Mouse (Mus musculus) midbrain, embryonic 15.5 days (tissue): ENCODE measurements at regions not wholly inside any gene's neighbourhood (a gene's known extent, or its start where the extent isn't known, plus 50 kb on each side); places are given as distances from the start of the nearest gene placed in this dataset.

Experiments
- ATAC-seq: fragments of 200-750 bp; cut with Nextera tagmentation; replicated peaks from 2 replicates; pipeline ENCODE4 v1.8.0; 2017; ENCODE audit warnings: moderate TSS enrichment
- H3K27ac ChIP-seq: fragments of 300-500 bp; sonication (generic); 2 replicates; pipeline ENCODE4 v1.5.1; 2015; ENCODE audit warnings: mild to moderate bottlenecking, inconsistent platforms
- H3K27me3 ChIP-seq: fragments of 300-500 bp; sonication (generic); replicated peaks from 2 replicates; pipeline ENCODE4 v1.6.1; 2015; ENCODE audit warnings: inconsistent platforms
- H3K36me3 ChIP-seq: fragments of 300-500 bp; sonication (generic); replicated peaks from 2 replicates; pipeline ENCODE4 v1.6.1; 2015; ENCODE audit warnings: inconsistent platforms
- H3K4me1 ChIP-seq: fragments of 300-500 bp; sonication (generic); 2 replicates; pipeline ENCODE4 v1.6.1; 2015; ENCODE audit warnings: inconsistent platforms
- H3K4me2 ChIP-seq: fragments of 300-500 bp; sonication (generic); 2 replicates; pipeline ENCODE4 v1.6.1; 2015; ENCODE audit warnings: inconsistent platforms, mild to moderate bottlenecking, moderate library complexity
- H3K4me3 ChIP-seq: fragments of 300-500 bp; sonication (generic); 2 replicates; pipeline ENCODE4 v1.5.1; 2015; ENCODE audit warnings: mild to moderate bottlenecking, inconsistent platforms
- H3K9ac ChIP-seq: fragments of 300-500 bp; sonication (generic); 2 replicates; pipeline ENCODE4 v1.6.1; 2015; ENCODE audit warnings: mild to moderate bottlenecking, inconsistent platforms
- H3K9me3 ChIP-seq: fragments of 300-500 bp; sonication (generic); 2 replicates; pipeline ENCODE4 v1.6.1; 2016; ENCODE audit warnings: inconsistent platforms
- WGBS: fragments of 180-500 bp; shearing (Covaris S2); methylation state at CpG from one replicate; pipeline ENCODE4 v1.1.7; 2015; ENCODE audit warnings: mixed read lengths; 5-methylcytosine and 5-hydroxymethylcytosine counted together

DNA sequence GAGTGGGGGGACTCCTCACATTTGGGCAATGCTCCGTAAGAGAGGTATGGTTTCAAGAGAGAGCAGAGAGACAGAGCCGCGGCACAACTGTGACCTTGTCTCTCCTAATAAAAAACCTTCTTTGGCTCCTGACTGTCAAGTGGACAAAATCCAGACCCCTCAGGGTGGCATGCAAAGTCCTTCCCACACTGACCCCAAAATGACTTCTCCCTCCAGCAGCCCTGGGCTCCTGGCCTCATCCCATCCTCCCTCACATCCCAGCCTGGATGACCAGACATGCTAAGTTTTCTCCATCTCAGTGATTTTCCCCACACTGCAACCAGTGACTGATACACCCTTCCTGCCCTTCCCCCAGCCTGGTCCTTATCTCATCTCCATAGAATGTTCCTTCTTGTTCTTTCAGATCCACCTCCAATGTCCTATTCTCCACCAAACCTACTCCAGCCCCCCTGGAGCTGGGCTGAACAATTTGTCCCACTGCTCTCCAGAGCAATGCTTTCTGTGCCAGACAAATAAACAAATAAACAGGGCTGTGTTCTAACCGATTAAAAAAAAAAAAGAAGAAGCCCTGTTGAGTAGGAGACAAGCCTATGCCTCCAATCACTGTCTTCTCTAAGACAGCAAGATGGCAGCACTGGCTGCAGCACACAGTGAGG lies 75.7 kb upstream of the Zmiz1 start:
- WGBS = 91% methylated on average over 4 of the region's 4 CpGs
- Histone ChIP-seq H3K36me3 (no peaks in the 10 kb centered on the region), H3K4me2 (no peak overlapping the region), H3K4me1 (peaks cover 21% of the 10 kb centered on the region), H3K9ac (no peak overlapping the region), H3K4me3 (no peak overlapping the region), H3K27ac (no peak overlapping the region), H3K27me3 (no peaks in the 10 kb centered on the region), H3K9me3 (no peaks in the 10 kb centered on the region)
- no peak for ATAC-seq

DNA sequence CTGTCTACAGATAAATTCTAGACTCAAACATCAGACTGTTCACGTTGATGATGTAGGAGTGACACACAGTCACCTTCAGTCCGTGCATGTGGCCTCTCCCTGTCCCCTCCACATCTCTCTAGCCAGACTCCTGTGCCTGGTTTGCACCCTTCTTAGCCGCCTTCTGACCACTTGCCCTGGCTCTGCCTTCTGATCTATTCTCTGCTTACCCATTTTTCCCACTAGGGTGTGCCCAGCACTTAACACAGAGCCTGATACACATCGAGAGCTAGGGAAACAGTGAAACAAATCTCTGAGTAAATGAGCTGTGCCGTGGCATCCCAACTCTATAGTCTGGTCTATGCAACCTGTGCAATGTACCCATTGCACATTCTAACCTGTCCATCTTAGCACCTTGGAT lies 73.3 kb upstream of the Zmiz1 start:
- Histone ChIP-seq H3K4me3 (no peak overlapping the region), H3K27me3 (no peaks in the 10 kb centered on the region), H3K27ac (no peak overlapping the region), H3K4me1 (no peaks in the 10 kb centered on the region), H3K9ac (no peak overlapping the region), H3K36me3 (no peaks in the 10 kb centered on the region), H3K4me2 (no peak overlapping the region), H3K9me3 (no peaks in the 10 kb centered on the region)
- ATAC-seq = no peak
- 64% methylated on average over 5 of the region's 5 CpGs for WGBS

- Histone ChIP-seq H3K9me3 (no peaks in the 10 kb centered on the region), H3K9ac (no peak overlapping the region), H3K27me3 (no peaks in the 10 kb centered on the region), H3K4me2 (no peak overlapping the region), H3K27ac (no peak overlapping the region), H3K4me3 (no peak overlapping the region), H3K4me1 (no peaks in the 10 kb centered on the region), H3K36me3 (no peaks in the 10 kb centered on the region)
- WGBS = 89% methylated on average over 4 of the region's 4 CpGs
- no peak for ATAC-seq
Observed at GRCm38 (mm10) chr14:25387780-25388179, 71.2 kb upstream of the Zmiz1 start.

- Histone ChIP-seq H3K4me2 (no peak overlapping the region), H3K27me3 (no peaks in the 10 kb centered on the region), H3K9me3 (no peaks in the 10 kb centered on the region), H3K4me1 (no peaks in the 10 kb centered on the region), H3K4me3 (no peak overlapping the region), H3K27ac (no peak overlapping the region), H3K36me3 (no peaks in the 10 kb centered on the region), H3K9ac (no peak overlapping the region)
- 0 out of 2 replicates have a peak, but pooled peaks have one; percentile 30 for ATAC-seq
- 20% methylated on average over 2 of the region's 2 CpGs for WGBS
Observed at GRCm38 (mm10) chr14:25389314-25389713, 69.7 kb upstream of the Zmiz1 start.

- H3K4me3 ChIP-seq = no peak overlapping the region
- H3K27ac ChIP-seq = no peak overlapping the region
- no peaks in the 10 kb centered on the region for H3K27me3 ChIP-seq
- 74% methylated on average over 6 of the region's 6 CpGs for WGBS
- no peak overlapping the region for H3K4me2 ChIP-seq
- H3K36me3 ChIP-seq = no peaks in the 10 kb centered on the region
- peaks cover 14% of the 10 kb centered on the region for H3K4me1 ChIP-seq
- H3K9me3 ChIP-seq = no peaks in the 10 kb centered on the region
- ATAC-seq = no peak
- H3K9ac ChIP-seq = no peak overlapping the region
Observed at GRCm38 (mm10) chr14:25392412-25392811, 66.6 kb upstream of the Zmiz1 start.

DNA sequence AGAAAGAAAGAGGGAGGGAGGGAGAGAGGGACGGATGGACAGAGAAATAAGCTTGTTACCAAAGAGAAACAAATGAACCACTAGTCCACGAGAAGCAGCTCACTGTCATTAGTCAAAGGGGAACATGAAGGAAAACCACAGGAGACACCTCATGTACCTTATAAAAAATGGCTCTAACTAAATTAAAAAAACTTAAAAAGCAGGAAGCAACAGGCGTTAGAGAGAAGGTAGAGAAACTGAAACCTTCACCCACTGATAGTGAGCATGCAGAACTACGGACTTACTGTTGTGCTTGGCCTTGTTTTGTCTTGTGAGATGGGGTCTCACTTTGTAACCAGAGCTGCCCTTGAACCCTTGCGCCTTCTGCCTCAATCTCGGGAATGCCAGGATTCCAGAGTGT lies 66.0 kb upstream of the Zmiz1 start:
- Histone ChIP-seq H3K27ac (no peak overlapping the region), H3K9me3 (no peaks in the 10 kb centered on the region), H3K36me3 (no peaks in the 10 kb centered on the region), H3K4me1 (peaks cover 20% of the 10 kb centered on the region), H3K4me2 (no peak overlapping the region), H3K4me3 (no peak overlapping the region), H3K27me3 (no peaks in the 10 kb centered on the region), H3K9ac (no peak overlapping the region)
- no peak for ATAC-seq
- WGBS = 78% methylated on average over 6 of the region's 6 CpGs

DNA sequence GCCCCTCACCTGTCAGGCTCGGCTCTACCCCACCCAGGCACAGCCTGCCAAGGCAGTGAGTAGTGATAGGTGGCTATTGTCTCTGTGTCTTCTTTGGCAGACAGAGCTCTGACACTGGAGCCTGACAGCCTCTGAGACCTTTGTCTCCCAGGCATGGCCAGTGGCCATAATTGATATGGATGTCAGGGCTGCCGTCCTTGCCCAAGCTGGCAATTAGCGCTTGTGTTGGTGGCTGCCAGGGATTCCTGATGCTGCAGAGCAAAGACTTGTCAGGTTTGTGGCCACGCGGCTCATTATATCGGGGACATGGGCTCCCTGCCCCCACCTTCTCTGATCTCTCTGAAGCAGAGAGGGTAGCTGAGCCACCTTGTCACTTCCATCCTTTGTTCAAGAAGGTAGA lies 64.1 kb upstream of the Zmiz1 start:
- Histone ChIP-seq H3K27ac (0 out of 2 replicates have a peak overlapping the region, but pooled peaks have one; percentile 21), H3K4me2 (no peak overlapping the region), H3K36me3 (no peaks in the 10 kb centered on the region), H3K9ac (no peak overlapping the region), H3K9me3 (no peaks in the 10 kb centered on the region), H3K4me3 (no peak overlapping the region), H3K4me1 (peaks cover 23% of the 10 kb centered on the region), H3K27me3 (no peaks in the 10 kb centered on the region)
- ATAC-seq = no peak; the same call in 1 of the 2 replicates
- WGBS = 45% methylated on average over 6 of the region's 6 CpGs

- peaks cover 23% of the 10 kb centered on the region for H3K4me1 ChIP-seq
- no peak overlapping the region for H3K9ac ChIP-seq
- H3K27me3 ChIP-seq = no peaks in the 10 kb centered on the region
- no peak overlapping the region for H3K4me3 ChIP-seq
- no peaks in the 10 kb centered on the region for H3K9me3 ChIP-seq
- peak overlapping the region; percentile 83 for H3K27ac ChIP-seq
- H3K4me2 ChIP-seq = no peak overlapping the region
- ATAC-seq = peak; percentile 76
- no peaks in the 10 kb centered on the region for H3K36me3 ChIP-seq
- WGBS = 6% methylated on average over 9 of the region's 9 CpGs
Observed at GRCm38 (mm10) chr14:25396990-25397531, 61.9 kb upstream of the Zmiz1 start.

- Histone ChIP-seq H3K4me3 (no peak overlapping the region), H3K9me3 (no peaks in the 10 kb centered on the region), H3K27ac (peak overlapping the region; percentile 83), H3K4me1 (peaks cover 23% of the 10 kb centered on the region), H3K4me2 (no peak overlapping the region), H3K27me3 (no peaks in the 10 kb centered on the region), H3K36me3 (no peaks in the 10 kb centered on the region), H3K9ac (0 out of 2 replicates have a peak overlapping the region, but pooled peaks have one; percentile 11)
- WGBS = 10% methylated on average over 5 of the region's 5 CpGs
- peak; percentile 60 for ATAC-seq
Observed at GRCm38 (mm10) chr14:25397751-25398150, 61.2 kb upstream of the Zmiz1 start.

DNA sequence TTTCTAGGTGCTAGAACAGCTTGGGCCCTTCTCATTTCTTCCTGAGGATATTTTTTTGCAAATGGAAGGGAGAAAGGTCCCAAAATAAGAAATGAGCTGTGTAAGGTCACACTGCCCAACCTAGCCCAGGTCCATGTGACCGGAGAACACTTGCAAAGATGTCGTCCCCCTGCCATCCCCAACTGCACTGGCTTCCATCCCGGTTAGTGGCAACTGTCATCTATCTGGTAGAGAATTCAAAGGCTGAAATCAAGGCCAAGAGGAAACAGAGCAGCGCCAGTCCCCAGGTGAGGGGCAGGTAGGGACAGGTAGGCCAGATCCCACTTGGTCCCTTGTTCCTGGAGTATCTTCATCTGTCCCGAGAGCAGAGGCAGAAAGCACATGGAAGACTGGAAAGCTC lies 60.2 kb upstream of the Zmiz1 start:
- ATAC-seq = no peak
- Histone ChIP-seq H3K4me3 (no peak overlapping the region), H3K27me3 (no peaks in the 10 kb centered on the region), H3K9ac (no peak overlapping the region), H3K4me1 (peaks cover 23% of the 10 kb centered on the region), H3K9me3 (no peaks in the 10 kb centered on the region), H3K36me3 (no peaks in the 10 kb centered on the region), H3K27ac (0 out of 2 replicates have a peak overlapping the region, but pooled peaks have one; percentile 83), H3K4me2 (no peak overlapping the region)
- WGBS = 81% methylated on average over 5 of the region's 5 CpGs

GRCm38 (mm10) chr14:25399286-25399685 lies 59.7 kb upstream of the Zmiz1 start:
- H3K27ac ChIP-seq = no peak overlapping the region
- H3K9ac ChIP-seq = no peak overlapping the region
- no peak for ATAC-seq
- H3K4me1 ChIP-seq = peaks cover 23% of the 10 kb centered on the region
- 90% methylated on average over 3 of the region's 3 CpGs for WGBS
- no peaks in the 10 kb centered on the region for H3K27me3 ChIP-seq
- H3K36me3 ChIP-seq = no peaks in the 10 kb centered on the region
- no peak overlapping the region for H3K4me2 ChIP-seq
- no peak overlapping the region for H3K4me3 ChIP-seq
- no peaks in the 10 kb centered on the region for H3K9me3 ChIP-seq

- WGBS = 87% methylated on average over 19 of the region's 19 CpGs
- Histone ChIP-seq H3K4me2 (no peak overlapping the region), H3K36me3 (no peaks in the 10 kb centered on the region), H3K27ac (no peak overlapping the region), H3K4me3 (no peak overlapping the region), H3K27me3 (no peaks in the 10 kb centered on the region), H3K9ac (no peak overlapping the region), H3K4me1 (peaks cover 19% of the 10 kb centered on the region), H3K9me3 (no peaks in the 10 kb centered on the region)
- no peak for ATAC-seq
Observed at GRCm38 (mm10) chr14:25401104-25401963, 57.7 kb upstream of the Zmiz1 start.
